Mouse (Mus musculus) brown adipose tissue, adult 24 weeks (tissue): ENCODE measurements at regions not wholly inside any gene's neighbourhood (a gene's known extent, or its start where the extent isn't known, plus 50 kb on each side); places are given as distances from the start of the nearest gene placed in this dataset.

Experiments used
- H3K27ac ChIP-seq: fragments of 200-500 bp; replicated peaks from 2 replicates; pipeline ENCODE4 v1.5.1; 2012; ENCODE audit warnings: low read depth, mild to moderate bottlenecking, low read length
- H3K4me1 ChIP-seq: fragments of 200-500 bp; 2 replicates; pipeline ENCODE4 v1.6.1; 2012; ENCODE audit warnings: low read length, mixed read lengths; ENCODE audit not compliant: control insufficient read depth, insufficient read depth, insufficient read length
- H3K4me3 ChIP-seq: fragments of 200-500 bp; 2 replicates; pipeline ENCODE4 v1.5.1; 2012; ENCODE audit warnings: low read depth, mild to moderate bottlenecking, low read length, moderate library complexity; ENCODE audit not compliant: insufficient read depth

GRCm38 (mm10) chr15:59954345-59954744 is 62.1 kb downstream of the 4933412E24Rik start:
- Histone ChIP-seq H3K4me3 (no peak overlapping the region), H3K27ac (no peak overlapping the region), H3K4me1 (peaks cover 3% of the 10 kb centered on the region; the same call in 1 of the 2 replicates)

GRCm38 (mm10) chr15:59953857-59954256 is 62.6 kb downstream of the 4933412E24Rik start:
- no peak overlapping the region for H3K4me3 ChIP-seq
- peaks cover 3% of the 10 kb centered on the region; the same call in 1 of the 2 replicates for H3K4me1 ChIP-seq

GRCm38 (mm10) chr15:59950617-59951216 is 65.7 kb downstream of the 4933412E24Rik start:
- Histone ChIP-seq H3K4me1 (peaks cover 3% of the 10 kb centered on the region; the same call in 1 of the 2 replicates), H3K4me3 (0 out of 2 replicates have a peak overlapping the region, but pooled peaks have one; percentile 12), H3K27ac (0 out of 2 replicates have a peak overlapping the region, but pooled peaks have one; percentile 23)

More at GRCm38 (mm10) chr15:59953857-59954256, 62.6 kb downstream of the 4933412E24Rik start:
- H3K27ac ChIP-seq = no peak overlapping the region

GRCm38 (mm10) chr15:59945208-59945607 is 71.2 kb downstream of the 4933412E24Rik start:
- no peak overlapping the region for H3K4me3 ChIP-seq
- H3K27ac ChIP-seq = no peak overlapping the region
- no peaks in the 10 kb centered on the region for H3K4me1 ChIP-seq

GRCm38 (mm10) chr15:59936486-59936885 is 79.9 kb downstream of the 4933412E24Rik start:
- Histone ChIP-seq H3K4me3 (no peak overlapping the region), H3K27ac (no peak overlapping the region), H3K4me1 (no peaks in the 10 kb centered on the region)

- Histone ChIP-seq H3K27ac (no peak overlapping the region), H3K4me3 (no peak overlapping the region), H3K4me1 (no peaks in the 10 kb centered on the region)
Observed at GRCm38 (mm10) chr15:59913860-59914259, 102.6 kb downstream of the 4933412E24Rik start.

- Histone ChIP-seq H3K4me3 (no peak overlapping the region), H3K27ac (no peak overlapping the region)
Observed at GRCm38 (mm10) chr15:59908300-59908699, 108.1 kb downstream of the 4933412E24Rik start.

GRCm38 (mm10) chr15:59905832-59906797 is 110.3 kb downstream of the 4933412E24Rik start:
- H3K4me3 ChIP-seq = no peak overlapping the region
- no peaks in the 10 kb centered on the region for H3K4me1 ChIP-seq
- no peak overlapping the region for H3K27ac ChIP-seq

More at GRCm38 (mm10) chr15:59908300-59908699, 108.1 kb downstream of the 4933412E24Rik start:
- H3K4me1 ChIP-seq = no peaks in the 10 kb centered on the region

GRCm38 (mm10) chr15:59904741-59905140 is 111.7 kb downstream of the 4933412E24Rik start:
- Histone ChIP-seq H3K4me3 (no peak overlapping the region), H3K27ac (no peak overlapping the region)

GRCm38 (mm10) chr15:59888996-59889395 is 127.4 kb downstream of the 4933412E24Rik start:
- H3K27ac ChIP-seq = no peak overlapping the region
- no peak overlapping the region for H3K4me3 ChIP-seq
- no peaks in the 10 kb centered on the region for H3K4me1 ChIP-seq

More at GRCm38 (mm10) chr15:59904741-59905140, 111.7 kb downstream of the 4933412E24Rik start:
- H3K4me1 ChIP-seq = no peaks in the 10 kb centered on the region

GRCm38 (mm10) chr15:59888131-59888459 is 128.3 kb downstream of the 4933412E24Rik start:
- Histone ChIP-seq H3K4me3 (no peak overlapping the region), H3K4me1 (no peaks in the 10 kb centered on the region), H3K27ac (no peak overlapping the region)

GRCm38 (mm10) chr15:59887381-59888130 is 128.9 kb downstream of the 4933412E24Rik start:
- no peak overlapping the region for H3K4me3 ChIP-seq
- H3K4me1 ChIP-seq = no peaks in the 10 kb centered on the region
- H3K27ac ChIP-seq = 0 out of 2 replicates have a peak overlapping the region, but pooled peaks have one; percentile 39

GRCm38 (mm10) chr15:59886036-59886435 is 130.4 kb downstream of the 4933412E24Rik start:
- H3K4me1 ChIP-seq = no peaks in the 10 kb centered on the region
- H3K4me3 ChIP-seq = no peak overlapping the region
- no peak overlapping the region for H3K27ac ChIP-seq

GRCm38 (mm10) chr15:59882444-59882843 is 134.0 kb downstream of the 4933412E24Rik start:
- no peaks in the 10 kb centered on the region for H3K4me1 ChIP-seq
- H3K27ac ChIP-seq = no peak overlapping the region

GRCm38 (mm10) chr15:59880426-59880825 is 136.0 kb downstream of the 4933412E24Rik start:
- Histone ChIP-seq H3K4me3 (no peak overlapping the region), H3K4me1 (no peaks in the 10 kb centered on the region), H3K27ac (no peak overlapping the region)

More at GRCm38 (mm10) chr15:59882444-59882843, 134.0 kb downstream of the 4933412E24Rik start:
- no peak overlapping the region for H3K4me3 ChIP-seq
